Mouse (Mus musculus) kidney, adult 8-10 months (tissue): ENCODE measurements at regions not wholly inside any gene's neighbourhood (a gene's known extent, or its start where the extent isn't known, plus 50 kb on each side); places are given as distances from the start of the nearest gene placed in this dataset.

Source experiments
- DNase-seq, 2 experiments: peaks; one replicate each; pipeline ENCODE4 v3.0.0; 2022

- no peak for DNase-seq
These were observed 95.6 kb upstream of the Chd2 start for GRCm38 (mm10) chr7:73637101-73637809.

GRCm38 (mm10) chr7:73635422-73635821 is 93.8 kb upstream of the Chd2 start:
- DNase-seq = no peak

GRCm38 (mm10) chr7:73630790-73631189 is 89.2 kb upstream of the Chd2 start:
- DNase-seq = no peak

- DNase-seq = no peak
These were observed 87.6 kb upstream of the Chd2 start for GRCm38 (mm10) chr7:73629182-73629581.

- DNase-seq = peak; percentile 78 to 84
These were observed 86.4 kb upstream of the Chd2 start for GRCm38 (mm10) chr7:73628071-73628470.

GRCm38 (mm10) chr7:73626291-73626690 is 84.7 kb upstream of the Chd2 start:
- DNase-seq = no peak

GRCm38 (mm10) chr7:73625651-73626050 is 84.0 kb upstream of the Chd2 start:
- peak in 1 of 2 experiments; percentile 58 for DNase-seq

- no peak for DNase-seq
These were observed 83.4 kb upstream of the Chd2 start for GRCm38 (mm10) chr7:73624992-73625391.

GRCm38 (mm10) chr7:73624093-73624600 is 82.5 kb upstream of the Chd2 start:
- no peak for DNase-seq

- peak; percentile 23 to 43 for DNase-seq
These were observed 80.8 kb upstream of the Chd2 start for GRCm38 (mm10) chr7:73622468-73622867.

GRCm38 (mm10) chr7:73620341-73620740 is 78.7 kb upstream of the Chd2 start:
- no peak for DNase-seq

- no peak for DNase-seq
These were observed 77.3 kb upstream of the Chd2 start for GRCm38 (mm10) chr7:73618758-73619416.

GRCm38 (mm10) chr7:73617910-73618757 is 76.5 kb upstream of the Chd2 start:
- peak; percentile 97 to 98 for DNase-seq

- peak; percentile 58 to 64 for DNase-seq
These were observed 75.6 kb upstream of the Chd2 start for GRCm38 (mm10) chr7:73616971-73617906.

- DNase-seq = no peak
These were observed 74.4 kb upstream of the Chd2 start for GRCm38 (mm10) chr7:73616015-73616414.

- DNase-seq = no peak
These were observed 73.4 kb upstream of the Chd2 start for GRCm38 (mm10) chr7:73614840-73615555.

- DNase-seq = no peak
These were observed 72.7 kb upstream of the Chd2 start for GRCm38 (mm10) chr7:73614341-73614740.

GRCm38 (mm10) chr7:73612752-73613092 is 71.1 kb upstream of the Chd2 start:
- no peak for DNase-seq

- DNase-seq = no peak
These were observed 70.5 kb upstream of the Chd2 start for GRCm38 (mm10) chr7:73611866-73612751.

- no peak for DNase-seq
These were observed 67.2 kb upstream of the Chd2 start for GRCm38 (mm10) chr7:73608804-73609275.
